Mouse (Mus musculus) limb, embryonic 10.5 days (tissue): ENCODE data around the gene Dgkh. TPM values are rescaled to one million over a fixed set of nuclear protein-coding genes. Genes with fewer than 3 reads are reported as not detected.

Source experiments
- polyA plus RNA-seq: library from polyadenylated mRNA; unstranded; fragments of >200 nt; fragmentation: Nextera tagmentation; extraction: Ambion mirVana; gene quantifications from 2 replicates; pipeline ENCODE4 v1.2.1, GENCODE M21; 2016

The Dgkh gene
- polyA plus RNA-seq, 1 experiment from 2014 or later = 0.93 TPM

Other genes with a start within 250 kb of the Dgkh start
- gene Akap11, start 196.0 kb downstream of the Dgkh start, polyA plus RNA-seq = 17.7 and 21.9 TPM in 2 replicates
- gene Vwa8, start 116.3 kb upstream of the Dgkh start, polyA plus RNA-seq = 8.2 and 8.3 TPM in 2 replicates